Mouse (Mus musculus) C2C12 (cell line): ENCODE measurements at regions not wholly inside any gene's neighbourhood (a gene's known extent, or its start where the extent isn't known, plus 50 kb on each side); places are given as distances from the start of the nearest gene placed in this dataset.

Experiments used
- H3K27me3 ChIP-seq: one replicate; pipeline ENCODE4 v1.6.1; 2011; ENCODE audit not compliant: control insufficient read depth, insufficient read depth, insufficient read length
- H3K36me3 ChIP-seq: one replicate; pipeline ENCODE4 v1.6.1; 2011; ENCODE audit not compliant: control insufficient read depth, insufficient read depth
- H3K4me3 ChIP-seq: one replicate; pipeline ENCODE4 v1.5.1; 2011; ENCODE audit warnings: mild to moderate bottlenecking, control low read depth; ENCODE audit not compliant: poor library complexity, insufficient read depth, severe bottlenecking
- H3K79me2 ChIP-seq: one replicate; pipeline ENCODE4 v1.6.1; 2011; ENCODE audit not compliant: control insufficient read depth, insufficient read depth
- H3K79me3 ChIP-seq: one replicate; pipeline ENCODE4 v1.6.1; 2011; ENCODE audit warnings: low read depth, control low read depth
- H3ac ChIP-seq: one replicate; pipeline ENCODE3; 2011; ENCODE audit warnings: low read depth; ENCODE audit not compliant: control insufficient read depth, insufficient read length
- CEBPB ChIP-seq: IDR thresholded peaks from one replicate; pipeline ENCODE4 v1.6.1; 2011; ENCODE audit warnings: low read depth, mild to moderate bottlenecking, control low read depth, moderate library complexity
- CTCF ChIP-seq: IDR thresholded peaks from one replicate; pipeline ENCODE4 v1.5.1; 2011; ENCODE audit not compliant: control insufficient read depth, insufficient read depth, insufficient read length
- FOSL1 ChIP-seq: IDR thresholded peaks from one replicate; pipeline ENCODE4 v1.8.0; 2011; ENCODE audit warnings: mild to moderate bottlenecking, low read length; ENCODE audit not compliant: poor library complexity, insufficient read depth, severe bottlenecking
- MAX ChIP-seq: IDR thresholded peaks from one replicate; pipeline ENCODE4 v1.6.1; 2011; ENCODE audit warnings: mild to moderate bottlenecking, control low read depth
- MYOD1 ChIP-seq: IDR thresholded peaks from one replicate; pipeline ENCODE4 v1.6.1; 2011; ENCODE audit warnings: low read depth; ENCODE audit not compliant: control insufficient read depth, insufficient read length
- MYOG ChIP-seq: IDR thresholded peaks from one replicate; pipeline ENCODE4 v1.6.1; 2011; ENCODE audit not compliant: control insufficient read depth, insufficient read length; ENCODE audit errors: extremely low read depth
- USF1 ChIP-seq: IDR thresholded peaks from one replicate; pipeline ENCODE4 v1.6.1; 2011; ENCODE audit warnings: low read depth, mild to moderate bottlenecking, control low read depth, moderate library complexity

- TF ChIP-seq CEBPB (no peak), MYOG (no peak), MYOD1 (no peak), FOSL1 (no peak), USF1 (no peak), CTCF (no peak), MAX (no peak)
- Histone ChIP-seq H3ac (no peak overlapping the region), H3K79me2 (no peaks in the 10 kb centered on the region), H3K79me3 (no peaks in the 10 kb centered on the region), H3K36me3 (no peaks in the 10 kb centered on the region), H3K27me3 (no peaks in the 10 kb centered on the region), H3K4me3 (no peak overlapping the region)
Measured at GRCm38 (mm10) chr12:39027179-39027578, 248.0 kb downstream of the Etv1 start.

- H3K36me3 ChIP-seq, result no peaks in the 10 kb centered on the region
- no peak overlapping the region for H3ac ChIP-seq
- TF ChIP-seq MYOD1 (no peak), CTCF (no peak), MYOG (no peak), CEBPB (no peak), USF1 (no peak), FOSL1 (no peak), MAX (no peak)
- H3K79me2 ChIP-seq, result no peaks in the 10 kb centered on the region
- no peaks in the 10 kb centered on the region for H3K79me3 ChIP-seq
- H3K27me3 ChIP-seq, result no peaks in the 10 kb centered on the region
- H3K4me3 ChIP-seq, result no peak overlapping the region
Measured at GRCm38 (mm10) chr12:39027948-39028347, 248.8 kb downstream of the Etv1 start.

- H3K27me3 ChIP-seq, result no peaks in the 10 kb centered on the region
- no peak overlapping the region for H3ac ChIP-seq
- no peaks in the 10 kb centered on the region for H3K79me2 ChIP-seq
- H3K4me3 ChIP-seq, result no peak overlapping the region
- H3K36me3 ChIP-seq, result no peaks in the 10 kb centered on the region
- no peak for TF ChIP-seq USF1
- no peak for TF ChIP-seq MAX
- TF ChIP-seq FOSL1, result no peak
- no peak for TF ChIP-seq MYOG
- no peak for TF ChIP-seq MYOD1
- no peaks in the 10 kb centered on the region for H3K79me3 ChIP-seq
Measured at GRCm38 (mm10) chr12:39033982-39034381, 254.8 kb downstream of the Etv1 start.

- Histone ChIP-seq H3K4me3 (no peak overlapping the region), H3K79me2 (no peaks in the 10 kb centered on the region), H3K79me3 (no peaks in the 10 kb centered on the region), H3K27me3 (no peaks in the 10 kb centered on the region), H3ac (no peak overlapping the region), H3K36me3 (no peaks in the 10 kb centered on the region)
- no peak for TF ChIP-seq MAX
- TF ChIP-seq CEBPB, result no peak
Measured at GRCm38 (mm10) chr12:39036466-39037037, 257.4 kb downstream of the Etv1 start.

GRCm38 (mm10) chr12:39038077-39038476, 258.9 kb downstream of the Etv1 start:
- no peaks in the 10 kb centered on the region for H3K27me3 ChIP-seq
- H3K4me3 ChIP-seq, result no peak overlapping the region
- no peaks in the 10 kb centered on the region for H3K79me3 ChIP-seq
- H3K36me3 ChIP-seq, result no peaks in the 10 kb centered on the region
- no peak for TF ChIP-seq MYOD1
- no peak for TF ChIP-seq CEBPB
- TF ChIP-seq MAX, result no peak
- TF ChIP-seq CTCF, result no peak
- no peak for TF ChIP-seq MYOG
- no peak for TF ChIP-seq USF1
- no peak overlapping the region for H3ac ChIP-seq
- no peaks in the 10 kb centered on the region for H3K79me2 ChIP-seq

- no peaks in the 10 kb centered on the region for H3K79me2 ChIP-seq
- TF ChIP-seq FOSL1 (no peak), MYOG (no peak), USF1 (no peak), MAX (no peak), CEBPB (no peak), MYOD1 (no peak), CTCF (no peak)
Measured at GRCm38 (mm10) chr12:39038656-39039055, 259.5 kb downstream of the Etv1 start.

More at GRCm38 (mm10) chr12:39038656-39039055, 259.5 kb downstream of the Etv1 start:
- no peak overlapping the region for H3K4me3 ChIP-seq
- no peaks in the 10 kb centered on the region for H3K36me3 ChIP-seq
- H3K27me3 ChIP-seq, result no peaks in the 10 kb centered on the region
- H3ac ChIP-seq, result no peak overlapping the region
- no peaks in the 10 kb centered on the region for H3K79me3 ChIP-seq
